Mouse (Mus musculus): Measurements from ENCODE around the gene Zkscan3. TPM values are rescaled to one million over a fixed set of nuclear protein-coding genes. Genes with fewer than 3 reads are reported as not detected.
A peak's percentile ranks its signal among the peaks of the same experiment; 100 is the strongest.

Zkscan3 gene
- polyA plus RNA-seq, 2 experiments, result 23.0 to 24.5 TPM

GRCm38 (mm10) chr13:21395211-21395610 lies 7.3 kb downstream of the Zkscan3 start:
- ATAC-seq (ENCODE audit: insufficient read depth) (no peak), DNase-seq (ENCODE audit: low read depth in 3 of 3, low spot score in 3 of 3) (no peak)
- WGBS (ENCODE audit: insufficient replicate concordance), result 87% methylated on average over 1 of the region's 1 CpGs
- Histone ChIP-seq H3K4me2 (ENCODE audit: low read depth) (no peak overlapping the region), H3K9me3 (ENCODE audit: control insufficient read depth, low read length) (no peaks in the 10 kb centered on the region), H3K9ac (replicated peaks) (no peak overlapping the region), H3K4me3 (ENCODE audit: insufficient read depth in 1 of 2, low read depth in 2 of 2, low read length in 2 of 2) (no peak overlapping the region), H3K36me3 (replicated peaks; ENCODE audit: control insufficient read depth, insufficient read depth, low read depth) (peaks cover 44% of the 10 kb centered on the region), H3K4me1 (replicated peaks; ENCODE audit: control insufficient read depth in 2 of 2, insufficient read depth in 2 of 2, low read length in 1 of 2) (no peaks in the 10 kb centered on the region), H3K27ac (no peak overlapping the region), H3K27me3 (ENCODE audit: control insufficient read depth, insufficient read depth, low read length) (no peaks in the 10 kb centered on the region)
- no peak for TF ChIP-seq EP300 (IDR thresholded peaks at IDR 0.05; ENCODE audit: low read depth)
- no peak for TF ChIP-seq CTCF (IDR thresholded peaks at IDR 0.05; ENCODE audit: low read depth)

- WGBS (ENCODE audit: insufficient replicate concordance), result 62% methylated on average over 2 of the region's 2 CpGs
- H3K4me3 ChIP-seq (ENCODE audit: insufficient read depth in 1 of 2, low read depth in 2 of 2, low read length in 2 of 2), result no peak overlapping the region
- H3K27ac ChIP-seq, result no peak overlapping the region
- no peaks in the 10 kb centered on the region for H3K27me3 ChIP-seq (ENCODE audit: control insufficient read depth, insufficient read depth, low read length)
- H3K4me2 ChIP-seq (ENCODE audit: low read depth), result no peak overlapping the region
- H3K9ac ChIP-seq (replicated peaks), result no peak overlapping the region; the same call in 1 of the 2 replicates
- TF ChIP-seq CTCF (IDR thresholded peaks at IDR 0.05; ENCODE audit: low read depth) (no peak), EP300 (IDR thresholded peaks at IDR 0.05; ENCODE audit: low read depth) (no peak)
- no peak for DNase-seq (ENCODE audit: low read depth in 3 of 3, low spot score in 3 of 3)
- ATAC-seq (ENCODE audit: insufficient read depth), result no peak
- H3K36me3 ChIP-seq (replicated peaks; ENCODE audit: control insufficient read depth, insufficient read depth, low read depth), result no peaks in the 10 kb centered on the region
- H3K4me1 ChIP-seq (replicated peaks; ENCODE audit: control insufficient read depth in 2 of 2, insufficient read depth in 2 of 2, low read length in 1 of 2), result no peaks in the 10 kb centered on the region
- H3K9me3 ChIP-seq (ENCODE audit: control insufficient read depth, low read length), result no peaks in the 10 kb centered on the region
These were observed 24.8 kb downstream of the Zkscan3 start for GRCm38 (mm10) chr13:21377773-21378172.

- Histone ChIP-seq H3K27ac (no peak overlapping the region), H3K9me3 (ENCODE audit: control insufficient read depth, low read length) (no peaks in the 10 kb centered on the region), H3K4me2 (ENCODE audit: low read depth) (no peak overlapping the region), H3K9ac (replicated peaks) (no peak overlapping the region), H3K36me3 (replicated peaks; ENCODE audit: control insufficient read depth, insufficient read depth, low read depth) (peaks cover 11% of the 10 kb centered on the region), H3K4me3 (ENCODE audit: insufficient read depth in 1 of 2, low read depth in 2 of 2, low read length in 2 of 2) (no peak overlapping the region), H3K4me1 (replicated peaks; ENCODE audit: control insufficient read depth in 2 of 2, insufficient read depth in 2 of 2, low read length in 1 of 2) (0 out of 4 replicates have a peak, but pooled peaks cover 0 to 2% of the 10 kb centered on the region in 2 experiments), H3K27me3 (ENCODE audit: control insufficient read depth, insufficient read depth, low read length) (no peaks in the 10 kb centered on the region)
- 62% methylated on average over 2 of the region's 2 CpGs for WGBS (ENCODE audit: insufficient replicate concordance)
- no peak for DNase-seq (ENCODE audit: low read depth in 3 of 3, low spot score in 3 of 3)
- ATAC-seq (ENCODE audit: insufficient read depth), result no peak
- TF ChIP-seq CTCF (IDR thresholded peaks at IDR 0.05; ENCODE audit: low read depth) (no peak), EP300 (IDR thresholded peaks at IDR 0.05; ENCODE audit: low read depth) (no peak)
These were observed 29.9 kb downstream of the Zkscan3 start for GRCm38 (mm10) chr13:21372700-21373099.

GRCm38 (mm10) chr13:21366635-21367034 lies 35.9 kb downstream of the Zkscan3 start:
- H3K27me3 ChIP-seq (ENCODE audit: control insufficient read depth, insufficient read depth, low read length), result no peaks in the 10 kb centered on the region
- H3K4me1 ChIP-seq (replicated peaks; ENCODE audit: control insufficient read depth in 2 of 2, insufficient read depth in 2 of 2, low read length in 1 of 2), result peaks cover 5 to 8% of the 10 kb centered on the region in 2 experiments; a peak in 3 of 4 replicates
- H3K9ac ChIP-seq (replicated peaks), result no peak overlapping the region
- WGBS (ENCODE audit: insufficient replicate concordance), result 64% methylated on average over 6 of the region's 6 CpGs
- TF ChIP-seq CTCF (IDR thresholded peaks at IDR 0.05; ENCODE audit: low read depth) (no peak), EP300 (IDR thresholded peaks at IDR 0.05; ENCODE audit: low read depth) (no peak)
- ATAC-seq (ENCODE audit: insufficient read depth) (no peak), DNase-seq (ENCODE audit: low read depth in 3 of 3, low spot score in 3 of 3) (no peak)
- H3K27ac ChIP-seq, result no peak overlapping the region
- no peak overlapping the region for H3K4me2 ChIP-seq (ENCODE audit: low read depth)
- H3K9me3 ChIP-seq (ENCODE audit: control insufficient read depth, low read length), result no peaks in the 10 kb centered on the region
- H3K4me3 ChIP-seq (ENCODE audit: insufficient read depth in 1 of 2, low read depth in 2 of 2, low read length in 2 of 2), result no peak overlapping the region
- peaks cover 14% of the 10 kb centered on the region for H3K36me3 ChIP-seq (replicated peaks; ENCODE audit: control insufficient read depth, insufficient read depth, low read depth)

GRCm38 (mm10) chr13:21363719-21364118 lies 38.8 kb downstream of the Zkscan3 start:
- Histone ChIP-seq H3K36me3 (replicated peaks; ENCODE audit: control insufficient read depth, insufficient read depth, low read depth) (peaks cover 8% of the 10 kb centered on the region), H3K27ac (no peak overlapping the region), H3K9me3 (ENCODE audit: control insufficient read depth, low read length) (no peaks in the 10 kb centered on the region), H3K27me3 (ENCODE audit: control insufficient read depth, insufficient read depth, low read length) (no peaks in the 10 kb centered on the region), H3K4me3 (ENCODE audit: insufficient read depth in 1 of 2, low read depth in 2 of 2, low read length in 2 of 2) (peak overlapping the region in 1 of 2 experiments; percentile 84; a peak in 2 of 4 replicates), H3K4me1 (replicated peaks; ENCODE audit: control insufficient read depth in 2 of 2, insufficient read depth in 2 of 2, low read length in 1 of 2) (peaks cover 5 to 8% of the 10 kb centered on the region in 2 experiments; a peak in 3 of 4 replicates), H3K4me2 (ENCODE audit: low read depth) (peak overlapping the region; percentile 89), H3K9ac (replicated peaks) (peak overlapping the region; percentile 94)
- DNase-seq (ENCODE audit: low read depth in 3 of 3, low spot score in 3 of 3) (no peak), ATAC-seq (ENCODE audit: insufficient read depth) (no peak)
- no peak for TF ChIP-seq EP300 (IDR thresholded peaks at IDR 0.05; ENCODE audit: low read depth)
- no peak for TF ChIP-seq CTCF (IDR thresholded peaks at IDR 0.05; ENCODE audit: low read depth)
- WGBS (ENCODE audit: insufficient replicate concordance), result 69% methylated on average over 12 of the region's 12 CpGs
